Mouse (Mus musculus) heart, embryonic 11.5 days (tissue): ENCODE data around the gene Slc2a13. TPM values are rescaled to one million over a fixed set of nuclear protein-coding genes. Genes with fewer than 3 reads are reported as not detected.

Experiments
- ATAC-seq: fragments of 200-750 bp; cut with Nextera tagmentation; replicated peaks from 2 replicates; pipeline ENCODE4 v1.8.0; 2017; ENCODE audit warnings: moderate library complexity; ENCODE audit not compliant: insufficient number of reproducible peaks, low FRiP score, low TSS enrichment
- H3K27ac ChIP-seq: fragments of 300-500 bp; sonication (generic); 2 replicates; pipeline ENCODE4 v1.5.1; 2014; ENCODE audit warnings: mild to moderate bottlenecking, low read depth, low read length
- H3K27me3 ChIP-seq: fragments of 300-500 bp; sonication (generic); 2 replicates; pipeline ENCODE4 v1.6.1; 2014; ENCODE audit warnings: mild to moderate bottlenecking, low read length, mixed read lengths; ENCODE audit not compliant: control insufficient read depth, insufficient read depth
- H3K36me3 ChIP-seq: fragments of 300-500 bp; sonication (generic); 2 replicates; pipeline ENCODE4 v1.6.1; 2014; ENCODE audit warnings: mild to moderate bottlenecking, low read length, moderate library complexity, mixed read lengths; ENCODE audit not compliant: control insufficient read depth, insufficient read depth
- H3K4me1 ChIP-seq: fragments of 300-500 bp; sonication (generic); 2 replicates; pipeline ENCODE4 v1.6.1; 2014; ENCODE audit warnings: low read length; ENCODE audit not compliant: control insufficient read depth, insufficient read depth
- H3K4me2 ChIP-seq: fragments of 300-500 bp; sonication (generic); 2 replicates; pipeline ENCODE4 v1.6.1; 2014; ENCODE audit warnings: mild to moderate bottlenecking, moderate library complexity
- H3K4me3 ChIP-seq: fragments of 300-500 bp; sonication (generic); 2 replicates; pipeline ENCODE4 v1.5.1; 2014; ENCODE audit warnings: low read depth, low read length
- H3K9ac ChIP-seq: fragments of 300-500 bp; sonication (generic); 2 replicates; pipeline ENCODE4 v1.6.1; 2014; ENCODE audit warnings: mild to moderate bottlenecking, low read depth, low read length, moderate library complexity
- H3K9me3 ChIP-seq: fragments of 300-500 bp; sonication (generic); replicated peaks from 2 replicates; pipeline ENCODE4 v1.6.1; 2016; ENCODE audit warnings: low read length; ENCODE audit not compliant: control insufficient read depth
- WGBS: fragments of 180-500 bp; shearing (Covaris S2); extraction: QIAGEN DNeasy Blood & Tissue Kit; methylation state at CpG from one replicate; pipeline ENCODE4 v1.1.7; 2014; ENCODE audit not compliant: insufficient replicate concordance; 5-methylcytosine and 5-hydroxymethylcytosine counted together
- polyA plus RNA-seq: library from polyadenylated mRNA; unstranded; fragments of >200 nt; fragmentation: Nextera tagmentation; extraction: Ambion mirVana; gene quantifications from 2 replicates; pipeline ENCODE4 v1.2.1, GENCODE M21; 2014

The Slc2a13 gene
- 1.6 and 1.9 TPM in 2 replicates for polyA plus RNA-seq

DNA sequence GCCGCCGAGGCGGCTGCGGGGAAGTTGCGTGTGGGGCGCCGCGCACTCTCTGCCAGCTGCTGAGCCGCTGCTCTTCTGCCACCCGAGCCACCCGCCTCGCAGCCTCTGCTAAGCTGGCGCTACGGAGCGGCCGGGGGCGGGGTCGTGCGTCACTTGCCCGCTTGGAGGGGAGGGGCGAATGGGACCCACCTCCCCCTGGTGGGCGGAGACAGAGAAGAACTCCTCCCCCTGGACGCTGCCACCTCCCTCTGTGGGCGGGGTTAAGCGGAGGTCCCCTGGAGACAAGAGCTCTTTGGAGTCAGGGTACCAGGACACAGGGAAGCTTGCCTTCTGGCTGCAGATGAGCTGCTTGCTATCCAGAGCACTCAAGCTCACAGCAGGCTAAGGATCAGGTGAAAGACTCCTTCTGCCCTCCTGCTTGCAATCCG, at the start of gene Slc2a13:
TSS of gene Slc2a13 (minus strand) at position 151 of the 428 bp plus-strand sequence.
- Histone ChIP-seq H3K27me3 (peaks cover 8% of the 10 kb centered on the region), H3K4me1 (no peaks in the 10 kb centered on the region; the same call in 1 of the 2 replicates), H3K4me2 (peak within 1 kb of the TSS; percentile 90), H3K9me3 (no peaks in the 10 kb centered on the region), H3K4me3 (peak within 1 kb of the TSS; percentile 65), H3K9ac (peak within 1 kb of the TSS; percentile 73), H3K27ac (peak within 1 kb of the TSS; percentile 37; the same call in 1 of the 2 replicates), H3K36me3 (no peaks in the 10 kb centered on the region)
- 2% methylated on average over 24 of the region's 26 CpGs for WGBS
- peak; percentile 91 for ATAC-seq

DNA sequence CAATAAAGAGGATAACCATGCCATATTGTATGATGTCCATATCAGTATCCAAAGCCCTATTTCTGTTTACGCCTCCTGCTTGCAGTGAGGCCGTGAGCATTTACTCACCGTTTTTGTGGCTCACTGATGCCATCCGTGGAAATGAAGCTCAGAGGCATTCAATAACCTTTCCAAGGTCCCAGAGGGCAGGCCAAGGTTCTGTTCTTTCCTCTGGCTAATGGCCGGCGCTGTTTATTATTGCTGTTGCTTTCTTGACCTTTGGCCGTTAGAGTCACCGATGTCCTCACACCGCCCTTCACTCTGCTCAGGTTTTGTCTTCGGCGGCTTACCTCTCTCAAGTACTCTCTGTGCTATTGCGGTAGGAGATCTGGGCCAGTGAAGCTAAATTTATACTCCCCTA, 43.0 kb upstream of the Slc2a13 start:
- 79% methylated on average over 12 of the region's 12 CpGs for WGBS
- Histone ChIP-seq H3K4me1 (no peaks in the 10 kb centered on the region), H3K9me3 (no peaks in the 10 kb centered on the region), H3K27ac (no peak overlapping the region), H3K4me3 (no peak overlapping the region), H3K27me3 (no peaks in the 10 kb centered on the region), H3K36me3 (no peaks in the 10 kb centered on the region), H3K4me2 (no peak overlapping the region), H3K9ac (no peak overlapping the region)
- no peak for ATAC-seq

DNA sequence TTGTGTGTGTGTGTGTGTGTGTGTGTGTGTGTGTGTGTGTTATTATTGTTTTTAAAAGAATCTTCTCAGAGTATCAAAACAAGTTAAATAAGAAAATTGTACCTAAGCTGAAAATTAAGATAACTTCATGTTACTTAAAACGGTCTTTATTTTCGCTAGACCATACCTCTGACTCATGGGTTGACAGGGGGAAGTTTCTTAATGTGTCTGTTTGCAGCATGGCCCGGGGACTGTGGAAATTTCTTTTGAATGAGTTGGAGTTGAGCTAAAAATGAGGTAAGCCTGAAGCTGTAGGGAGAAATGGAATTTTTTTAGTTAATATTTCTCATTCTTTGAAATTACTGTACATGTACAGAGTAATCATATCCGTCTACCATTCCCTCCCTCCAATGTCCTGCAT, 42.5 kb upstream of the Slc2a13 start:
- Histone ChIP-seq H3K4me2 (no peak overlapping the region), H3K4me3 (no peak overlapping the region), H3K4me1 (no peaks in the 10 kb centered on the region), H3K36me3 (no peaks in the 10 kb centered on the region), H3K9me3 (no peaks in the 10 kb centered on the region), H3K27ac (no peak overlapping the region), H3K9ac (no peak overlapping the region), H3K27me3 (no peaks in the 10 kb centered on the region)
- no peak for ATAC-seq
- WGBS = 81% methylated on average over 4 of the region's 4 CpGs

DNA sequence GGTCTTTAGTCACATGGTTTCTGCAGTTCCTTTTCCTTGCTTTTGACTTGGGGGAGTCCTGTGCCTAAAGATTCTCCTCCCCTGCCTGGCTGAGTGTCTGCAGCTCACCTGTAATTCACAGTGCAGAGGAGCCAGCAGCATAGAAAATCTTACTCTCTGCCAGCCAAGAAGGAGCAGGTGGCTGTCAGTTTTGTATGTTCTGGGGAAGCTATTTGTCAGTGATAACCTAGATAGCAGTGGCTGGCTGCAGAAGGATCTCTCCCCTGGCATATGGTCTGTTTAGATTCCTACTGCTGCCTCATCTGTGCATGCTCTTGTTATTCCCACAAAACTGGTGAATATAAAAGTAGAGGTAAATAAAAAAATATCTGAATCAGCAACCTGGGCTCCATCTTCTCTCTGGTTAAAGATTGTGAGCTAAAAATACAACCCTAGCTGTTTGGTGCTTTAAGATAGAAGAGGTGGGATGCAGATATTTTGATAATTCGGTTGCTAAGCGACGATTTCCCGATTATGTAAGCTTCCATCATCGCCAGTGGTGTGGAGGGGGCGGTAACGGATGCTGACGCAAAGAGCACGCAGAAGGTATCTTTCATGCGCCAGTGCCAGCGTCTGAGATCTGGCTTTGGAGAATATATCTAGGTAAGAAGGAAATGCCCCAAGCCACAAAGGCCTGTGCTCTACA, 41.1 kb upstream of the Slc2a13 start:
- 80% methylated on average over 11 of the region's 11 CpGs for WGBS
- H3K4me2 ChIP-seq = no peak overlapping the region
- ATAC-seq = no peak
- H3K9ac ChIP-seq = no peak overlapping the region
- no peak overlapping the region for H3K27ac ChIP-seq
- no peaks in the 10 kb centered on the region for H3K27me3 ChIP-seq
- no peaks in the 10 kb centered on the region for H3K4me1 ChIP-seq
- no peak overlapping the region for H3K4me3 ChIP-seq
- no peaks in the 10 kb centered on the region for H3K9me3 ChIP-seq
- H3K36me3 ChIP-seq = no peaks in the 10 kb centered on the region

DNA sequence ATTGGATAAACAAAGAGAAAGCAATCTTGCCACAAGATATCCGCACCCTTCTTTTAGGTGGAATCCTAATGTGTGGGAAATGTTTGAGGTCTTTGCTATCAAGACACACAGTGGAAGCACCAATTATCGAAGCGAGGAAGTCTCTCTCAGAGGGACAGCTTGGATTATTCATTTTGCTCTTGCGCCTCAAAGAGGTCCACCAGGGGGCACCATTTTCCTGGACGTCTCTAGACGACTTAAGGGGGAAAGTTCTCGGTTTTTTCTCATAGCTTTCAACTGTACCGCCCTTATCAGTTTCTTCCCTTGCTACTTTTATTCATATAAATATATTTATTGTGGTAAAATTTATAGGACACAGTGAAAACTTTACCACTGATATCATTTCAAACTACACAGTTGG, 36.7 kb upstream of the Slc2a13 start:
- H3K9me3 ChIP-seq = no peaks in the 10 kb centered on the region
- no peak overlapping the region for H3K4me2 ChIP-seq
- no peak overlapping the region for H3K9ac ChIP-seq
- 21% methylated on average over 8 of the region's 8 CpGs for whole genome bisulfite sequencing
- no peak overlapping the region for H3K27ac ChIP-seq
- no peak overlapping the region for H3K4me3 ChIP-seq
- no peaks in the 10 kb centered on the region for H3K4me1 ChIP-seq
- H3K27me3 ChIP-seq = no peaks in the 10 kb centered on the region
- no peak for ATAC-seq
- H3K36me3 ChIP-seq = no peaks in the 10 kb centered on the region

DNA sequence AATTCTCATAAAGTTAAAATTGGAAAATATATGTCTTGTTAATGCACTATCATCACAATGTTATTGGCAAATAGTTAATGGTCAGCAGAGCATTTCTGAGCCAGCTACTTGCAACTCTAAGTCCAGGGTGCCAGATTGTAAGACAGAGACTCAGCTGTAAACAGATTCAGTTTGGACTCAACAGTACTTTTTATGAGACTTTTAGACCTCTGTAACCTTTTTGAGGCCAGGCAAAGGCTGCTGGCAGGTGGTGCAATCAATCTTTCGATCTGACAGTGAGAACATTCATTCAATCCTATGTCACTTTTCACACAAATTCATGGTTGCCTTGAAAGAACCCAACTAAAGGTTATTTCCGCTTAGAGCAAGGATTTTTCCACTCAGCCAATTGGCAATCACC, 35.8 kb upstream of the Slc2a13 start:
- ATAC-seq = no peak
- 73% methylated on average over 2 of the region's 2 CpGs for WGBS
- Histone ChIP-seq H3K4me3 (no peak overlapping the region), H3K36me3 (no peaks in the 10 kb centered on the region), H3K27ac (no peak overlapping the region), H3K27me3 (no peaks in the 10 kb centered on the region), H3K4me2 (no peak overlapping the region), H3K9me3 (no peaks in the 10 kb centered on the region), H3K4me1 (no peaks in the 10 kb centered on the region), H3K9ac (no peak overlapping the region)

DNA sequence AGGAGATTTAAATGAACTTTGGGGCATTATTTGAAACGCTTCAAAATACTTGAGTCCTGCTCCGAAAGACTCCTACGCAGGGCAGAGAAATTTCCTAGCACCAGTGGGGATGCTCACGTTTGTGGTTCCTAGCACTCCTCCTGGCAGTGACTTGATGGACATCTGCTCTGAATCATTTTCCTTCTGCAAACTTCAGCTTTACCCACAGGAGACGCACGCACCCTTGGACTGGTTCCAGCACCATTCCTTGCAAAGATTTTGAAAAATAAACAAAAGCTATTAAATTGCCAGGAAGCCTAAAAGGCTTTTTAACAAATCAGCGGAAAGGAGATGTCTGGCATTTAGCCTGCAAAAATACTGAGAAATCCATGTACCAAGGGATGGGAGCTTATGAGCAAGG, 28.1 kb upstream of the Slc2a13 start:
- ATAC-seq = no peak
- WGBS = 77% methylated on average over 7 of the region's 7 CpGs

DNA sequence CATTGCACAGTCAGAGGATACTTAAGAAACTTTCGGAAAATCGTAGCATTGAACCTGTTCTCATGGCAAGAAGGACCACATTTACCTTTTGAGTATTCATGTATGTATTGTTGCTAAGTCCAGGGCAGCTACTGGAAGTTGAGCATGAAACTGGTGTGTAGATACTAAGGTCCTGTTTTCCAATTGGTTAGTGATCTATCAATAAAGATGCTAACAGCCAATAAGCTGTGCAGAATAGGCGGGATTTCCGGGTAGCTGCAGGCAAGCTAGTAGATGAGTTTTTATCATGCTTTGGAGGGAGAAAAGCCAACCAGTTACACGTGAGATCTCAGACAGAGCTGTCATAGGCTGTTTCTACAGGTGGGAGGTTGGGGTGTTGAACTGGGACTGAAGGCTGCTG, 24.2 kb upstream of the Slc2a13 start:
- no peaks in the 10 kb centered on the region for H3K9me3 ChIP-seq
- H3K9ac ChIP-seq = no peak overlapping the region
- WGBS = 82% methylated on average over 5 of the region's 5 CpGs
- no peaks in the 10 kb centered on the region for H3K36me3 ChIP-seq
- no peaks in the 10 kb centered on the region for H3K27me3 ChIP-seq
- no peak overlapping the region for H3K4me3 ChIP-seq
- no peak for ATAC-seq
- H3K4me2 ChIP-seq = no peak overlapping the region
- no peaks in the 10 kb centered on the region for H3K4me1 ChIP-seq
- no peak overlapping the region for H3K27ac ChIP-seq

More for the DNA sequence above, 28.1 kb upstream of the Slc2a13 start:
- H3K4me3 ChIP-seq = no peak overlapping the region
- no peak overlapping the region for H3K9ac ChIP-seq
- H3K27me3 ChIP-seq = no peaks in the 10 kb centered on the region
- no peaks in the 10 kb centered on the region for H3K4me1 ChIP-seq
- no peaks in the 10 kb centered on the region for H3K36me3 ChIP-seq
- no peak overlapping the region for H3K4me2 ChIP-seq
- H3K9me3 ChIP-seq = no peaks in the 10 kb centered on the region
- H3K27ac ChIP-seq = no peak overlapping the region

DNA sequence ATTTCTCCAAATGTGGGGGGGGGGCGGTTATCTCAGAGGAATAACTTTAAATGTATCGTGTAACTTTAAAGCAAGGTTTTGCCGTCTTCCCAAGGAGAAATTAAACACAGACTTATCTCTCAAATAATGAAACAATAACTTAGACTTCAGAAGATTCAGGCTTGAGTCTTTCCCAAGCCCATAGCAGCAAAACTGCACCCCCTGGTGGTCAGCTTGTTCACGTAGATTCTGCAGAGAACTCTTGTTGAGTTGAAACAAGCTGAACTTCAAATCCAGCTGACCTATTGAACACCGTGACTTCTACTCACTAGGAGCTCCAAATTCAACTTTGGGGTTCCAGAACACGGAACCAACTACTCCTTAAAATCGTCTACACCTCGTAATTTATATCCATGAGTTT, 1.4 kb upstream of the Slc2a13 start:
- no peak for ATAC-seq
- peaks cover 8% of the 10 kb centered on the region for H3K27me3 ChIP-seq
- no peaks in the 10 kb centered on the region for H3K4me1 ChIP-seq
- H3K27ac ChIP-seq = no peak overlapping the region
- 18% methylated on average over 8 of the region's 8 CpGs for WGBS
- no peak overlapping the region for H3K9ac ChIP-seq
- H3K4me2 ChIP-seq = no peak overlapping the region
- no peaks in the 10 kb centered on the region for H3K9me3 ChIP-seq
- no peaks in the 10 kb centered on the region for H3K36me3 ChIP-seq
- no peak overlapping the region for H3K4me3 ChIP-seq
